Mouse (Mus musculus) kidney, embryonic 15.5 days (tissue): ENCODE results near the gene Phactr2. TPM values are rescaled to one million over a fixed set of nuclear protein-coding genes. Genes with fewer than 3 reads are reported as not detected.

Experiments
- ATAC-seq: fragments of 200-750 bp; cut with Nextera tagmentation; replicated peaks from 2 replicates; pipeline ENCODE4 v1.8.0; 2017; ENCODE audit warnings: moderate TSS enrichment; ENCODE audit not compliant: low FRiP score
- H3K27ac ChIP-seq: fragments of 300-500 bp; sonication (generic); 2 replicates; pipeline ENCODE4 v1.5.1; 2015; ENCODE audit warnings: mild to moderate bottlenecking, inconsistent platforms
- H3K27me3 ChIP-seq: fragments of 300-500 bp; sonication (generic); 2 replicates; pipeline ENCODE4 v1.6.1; 2015; ENCODE audit warnings: inconsistent platforms
- H3K36me3 ChIP-seq: fragments of 300-500 bp; sonication (generic); 2 replicates; pipeline ENCODE4 v1.6.1; 2015; ENCODE audit warnings: inconsistent platforms
- H3K4me1 ChIP-seq: fragments of 300-500 bp; sonication (generic); 2 replicates; pipeline ENCODE4 v1.6.1; 2015; ENCODE audit warnings: inconsistent platforms
- H3K4me2 ChIP-seq: fragments of 300-500 bp; sonication (generic); 2 replicates; pipeline ENCODE4 v1.6.1; 2015; ENCODE audit warnings: moderate library complexity, mild to moderate bottlenecking, inconsistent platforms
- H3K4me3 ChIP-seq: fragments of 300-500 bp; sonication (generic); replicated peaks from 2 replicates; pipeline ENCODE4 v1.5.1; 2015; ENCODE audit warnings: mild to moderate bottlenecking, inconsistent platforms
- H3K9ac ChIP-seq: fragments of 300-500 bp; sonication (generic); 2 replicates; pipeline ENCODE4 v1.6.1; 2015; ENCODE audit warnings: mild to moderate bottlenecking, inconsistent platforms
- H3K9me3 ChIP-seq: fragments of 300-500 bp; sonication (generic); replicated peaks from 2 replicates; pipeline ENCODE4 v1.6.1; 2016; ENCODE audit warnings: inconsistent platforms
- WGBS: fragments of 180-500 bp; shearing (Covaris S2); methylation state at CpG from one replicate; pipeline ENCODE4 v1.1.7; 2015; ENCODE audit warnings: mixed read lengths; 5-methylcytosine and 5-hydroxymethylcytosine counted together
- polyA plus RNA-seq: library from polyadenylated mRNA; unstranded; fragments of >200 nt; fragmentation: Nextera tagmentation; extraction: Ambion mirVana; gene quantifications from 2 replicates; pipeline ENCODE4 v1.2.1, GENCODE M21; 2015

Gene Phactr2
- polyA plus RNA-seq, 1 experiment from 2014 or later, result 30.6 TPM

DNA sequence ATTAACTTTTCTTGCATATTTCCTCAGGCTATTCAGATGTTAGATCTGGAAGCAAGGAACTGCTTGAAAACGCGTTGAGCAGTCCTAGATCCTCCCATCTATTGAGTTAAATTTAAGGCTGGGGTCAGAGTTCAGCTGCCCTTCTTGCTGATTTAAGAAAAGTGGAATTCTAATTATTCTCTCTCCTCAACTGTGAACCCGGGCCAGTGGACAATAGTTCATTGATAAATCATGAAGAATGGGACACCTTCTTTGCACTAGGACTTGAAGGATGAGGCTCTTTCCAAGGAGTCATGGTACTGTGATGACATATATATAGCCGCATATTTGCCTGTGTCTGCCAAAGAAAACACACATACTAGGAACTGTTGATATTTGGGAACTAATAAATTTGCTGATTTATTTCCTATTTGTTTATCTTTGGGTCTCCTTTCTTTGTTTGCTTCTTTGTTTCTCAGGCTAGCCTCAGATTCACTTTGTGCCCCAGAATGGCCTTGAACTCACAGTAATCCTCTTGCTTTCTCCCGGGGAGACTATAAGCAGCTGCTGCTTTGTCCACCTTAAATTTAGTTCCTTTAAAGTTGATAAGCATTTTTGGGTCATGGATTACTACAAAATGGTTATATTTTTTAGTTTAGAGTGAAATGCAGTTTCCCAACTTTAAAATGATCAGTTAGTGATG lies 127.5 kb downstream of the Phactr2 start:
- ATAC-seq, result peak; percentile 94
- Histone ChIP-seq H3K36me3 (no peaks in the 10 kb centered on the region), H3K4me2 (no peak overlapping the region), H3K9me3 (no peaks in the 10 kb centered on the region), H3K27me3 (no peaks in the 10 kb centered on the region), H3K4me1 (no peaks in the 10 kb centered on the region), H3K9ac (no peak overlapping the region), H3K4me3 (no peak overlapping the region), H3K27ac (peak overlapping the region; percentile 29)
- WGBS, result 30% methylated on average over 5 of the region's 5 CpGs

DNA sequence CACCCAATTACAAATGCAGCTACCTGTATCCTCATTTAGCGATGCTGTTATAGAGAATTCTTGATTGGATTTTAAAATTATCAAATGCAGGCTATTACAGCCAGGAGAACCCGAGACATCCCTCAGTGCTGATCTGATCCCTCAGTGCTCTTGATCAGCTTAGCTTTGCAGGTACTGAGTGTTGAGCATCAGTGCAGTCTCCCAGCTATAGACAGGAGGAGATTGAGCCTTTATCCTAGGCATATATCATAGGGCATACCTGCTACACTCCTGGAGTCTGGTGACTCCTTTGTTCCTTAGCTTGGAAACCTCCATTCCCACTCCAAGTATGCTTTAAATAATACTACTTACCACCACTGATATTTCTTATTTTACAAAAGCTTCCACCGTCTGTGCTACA lies 133.6 kb downstream of the Phactr2 start:
- Histone ChIP-seq H3K36me3 (no peaks in the 10 kb centered on the region), H3K4me2 (no peak overlapping the region), H3K4me1 (no peaks in the 10 kb centered on the region), H3K27ac (no peak overlapping the region), H3K4me3 (no peak overlapping the region), H3K9ac (no peak overlapping the region), H3K27me3 (no peaks in the 10 kb centered on the region), H3K9me3 (no peaks in the 10 kb centered on the region)
- ATAC-seq, result no peak
- 88% methylated on average over 3 of the region's 3 CpGs for WGBS

DNA sequence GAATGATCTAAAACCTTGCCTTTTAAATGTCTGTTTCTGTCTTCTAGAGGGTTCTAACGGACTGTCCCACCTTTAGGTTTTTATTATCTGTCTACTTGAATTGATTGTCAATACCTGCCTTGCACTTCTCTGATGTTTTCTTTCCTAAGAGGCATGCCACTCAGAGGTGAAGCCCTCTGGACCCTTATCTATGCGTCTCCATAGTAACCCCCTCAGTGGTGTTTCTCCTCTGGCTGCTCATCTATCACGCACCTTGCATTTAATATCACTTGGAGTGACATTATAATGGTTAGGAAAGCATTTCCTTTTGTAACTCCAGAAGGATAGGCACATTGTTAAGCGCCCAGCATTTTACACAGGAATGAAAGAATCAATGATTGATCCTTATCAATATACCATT lies 137.2 kb downstream of the Phactr2 start:
- 59% methylated on average over 4 of the region's 4 CpGs for WGBS
- Histone ChIP-seq H3K27me3 (no peaks in the 10 kb centered on the region), H3K9me3 (no peaks in the 10 kb centered on the region), H3K27ac (no peak overlapping the region), H3K4me1 (no peaks in the 10 kb centered on the region), H3K9ac (no peak overlapping the region), H3K4me3 (no peak overlapping the region), H3K36me3 (no peaks in the 10 kb centered on the region), H3K4me2 (no peak overlapping the region)
- no peak for ATAC-seq

DNA sequence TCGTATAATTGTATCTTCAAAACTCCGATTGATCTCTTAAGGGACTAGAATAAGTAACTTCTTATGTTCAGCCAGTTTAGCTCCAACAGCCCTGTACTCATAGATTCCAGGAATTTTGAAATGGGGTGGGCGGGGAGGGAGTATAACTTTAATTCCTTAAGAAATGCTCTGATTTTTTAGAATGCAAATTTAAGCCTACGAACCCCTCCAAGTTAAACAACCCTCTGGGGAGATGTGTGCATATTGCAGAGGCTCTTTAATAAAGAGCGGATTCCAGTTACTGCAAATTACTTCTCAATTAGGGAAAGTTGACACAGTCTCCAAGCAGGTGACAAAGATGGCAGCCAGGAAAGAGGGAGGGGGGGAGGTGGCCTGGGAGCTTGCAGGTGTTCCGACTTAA lies 138.4 kb downstream of the Phactr2 start:
- ATAC-seq, result no peak
- no peaks in the 10 kb centered on the region for H3K9me3 ChIP-seq
- WGBS, result 74% methylated on average over 6 of the region's 6 CpGs

DNA sequence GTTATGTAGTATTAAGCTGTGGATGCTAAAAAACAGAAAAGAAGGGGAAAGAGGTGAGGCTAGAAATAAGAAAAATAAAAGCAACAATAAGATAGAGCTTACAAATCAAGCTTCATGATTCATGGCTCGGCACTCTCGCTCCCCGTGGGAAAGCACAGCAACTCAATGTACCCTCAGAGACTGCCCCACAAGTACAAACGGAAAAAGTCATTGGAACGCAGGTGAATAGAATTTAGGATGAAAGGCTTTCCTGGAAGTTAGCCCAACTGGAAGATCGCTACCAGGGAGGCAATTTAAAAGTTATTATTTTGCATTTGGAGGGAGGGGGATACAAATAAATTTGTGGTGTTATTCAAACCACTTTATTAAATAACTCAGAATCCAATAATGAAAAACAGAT lies 138.9 kb downstream of the Phactr2 start:
- no peaks in the 10 kb centered on the region for H3K9me3 ChIP-seq
- no peaks in the 10 kb centered on the region for H3K27me3 ChIP-seq
- no peak overlapping the region for H3K9ac ChIP-seq
- no peak overlapping the region for H3K4me3 ChIP-seq
- no peak overlapping the region for H3K27ac ChIP-seq
- ATAC-seq, result no peak
- 62% methylated on average over 6 of the region's 6 CpGs for WGBS
- H3K36me3 ChIP-seq, result no peaks in the 10 kb centered on the region
- 0 out of 2 replicates have a peak, but pooled peaks cover 4% of the 10 kb centered on the region for H3K4me1 ChIP-seq
- no peak overlapping the region for H3K4me2 ChIP-seq

More for the DNA sequence above, 138.4 kb downstream of the Phactr2 start:
- H3K4me1 ChIP-seq, result 0 out of 2 replicates have a peak, but pooled peaks cover 2% of the 10 kb centered on the region
- no peaks in the 10 kb centered on the region for H3K27me3 ChIP-seq
- H3K4me3 ChIP-seq, result no peak overlapping the region
- H3K36me3 ChIP-seq, result no peaks in the 10 kb centered on the region
- no peak overlapping the region for H3K27ac ChIP-seq
- no peak overlapping the region for H3K9ac ChIP-seq
- H3K4me2 ChIP-seq, result no peak overlapping the region

DNA sequence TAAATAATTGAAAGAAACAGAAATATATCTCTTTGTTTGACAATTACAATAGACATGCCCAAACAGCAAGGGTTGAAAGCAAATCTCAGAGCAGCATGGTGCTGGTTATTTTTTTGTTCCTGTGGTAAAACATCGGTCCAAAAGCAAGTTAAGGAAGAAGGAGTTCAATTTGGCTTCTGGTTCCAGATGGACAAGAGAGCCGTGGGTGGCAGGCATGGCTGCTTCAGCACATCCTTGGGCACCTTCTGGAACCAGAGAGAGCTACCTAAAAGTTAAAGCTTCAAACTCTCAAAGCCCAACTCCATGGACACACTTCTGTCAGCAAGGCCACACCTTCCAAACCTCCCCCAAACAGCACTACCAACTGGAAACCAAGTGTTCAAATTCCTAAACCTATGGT lies 140.4 kb downstream of the Phactr2 start:
- WGBS, result 92% methylated on average over 2 of the region's 2 CpGs
- Histone ChIP-seq H3K27ac (no peak overlapping the region), H3K9ac (no peak overlapping the region), H3K27me3 (no peaks in the 10 kb centered on the region), H3K4me3 (no peak overlapping the region), H3K4me2 (no peak overlapping the region), H3K9me3 (no peaks in the 10 kb centered on the region), H3K36me3 (no peaks in the 10 kb centered on the region), H3K4me1 (peaks cover 6% of the 10 kb centered on the region; the same call in 1 of the 2 replicates)
- ATAC-seq, result no peak

DNA sequence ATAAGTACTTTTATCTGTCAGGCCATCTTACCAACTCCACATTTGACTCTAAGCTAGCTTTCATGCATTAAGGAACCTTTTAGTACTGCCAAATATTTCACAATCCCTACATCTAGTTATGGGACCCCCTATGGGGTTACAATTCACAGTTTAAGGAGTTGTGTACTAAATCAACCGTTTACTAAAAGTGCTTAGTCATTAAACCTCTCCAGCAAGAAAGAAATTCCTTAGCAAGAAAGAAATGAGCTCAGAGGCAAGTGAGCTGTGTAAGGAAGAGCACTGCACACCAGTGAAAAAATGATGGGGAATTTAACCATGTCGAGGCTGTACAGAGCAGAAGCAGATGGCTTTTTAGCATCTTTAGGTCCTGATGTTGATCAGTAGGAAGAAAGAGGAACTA lies 141.2 kb downstream of the Phactr2 start:
- WGBS, result 41% methylated on average over 2 of the region's 2 CpGs
- Histone ChIP-seq H3K4me1 (peaks cover 13% of the 10 kb centered on the region; the same call in 1 of the 2 replicates), H3K4me2 (no peak overlapping the region), H3K27ac (no peak overlapping the region), H3K4me3 (no peak overlapping the region), H3K9ac (no peak overlapping the region), H3K27me3 (no peaks in the 10 kb centered on the region), H3K36me3 (no peaks in the 10 kb centered on the region), H3K9me3 (no peaks in the 10 kb centered on the region)
- ATAC-seq, result no peak

DNA sequence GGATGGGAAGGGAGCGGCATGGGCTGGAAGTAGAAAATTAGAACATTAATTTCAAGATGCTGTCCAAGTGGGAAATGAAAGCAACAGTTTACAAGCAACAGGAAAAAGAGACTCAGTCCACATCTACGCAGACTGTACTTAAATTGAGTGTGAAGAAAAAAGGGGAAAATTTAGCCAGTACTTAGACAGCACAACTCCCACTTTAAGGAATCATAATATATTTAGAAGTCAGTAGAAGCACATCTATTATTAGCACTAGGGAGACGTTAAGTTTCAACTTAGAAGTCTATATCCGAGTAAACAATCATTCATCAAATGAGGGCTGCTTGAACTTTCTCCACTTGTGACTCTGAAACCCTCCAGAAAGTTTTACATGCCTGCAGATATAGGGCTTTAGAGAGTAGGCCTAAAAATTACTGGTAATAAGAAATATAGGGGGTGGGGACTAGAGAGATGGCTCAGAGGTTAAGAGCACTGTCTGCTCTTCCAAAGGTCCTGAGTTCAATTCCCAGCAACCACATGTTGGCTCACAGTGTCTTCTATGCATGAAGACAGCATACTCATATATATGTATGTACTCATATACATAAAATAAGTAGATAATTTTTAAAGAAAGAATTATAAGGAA lies 142.7 kb downstream of the Phactr2 start:
- no peak overlapping the region for H3K4me3 ChIP-seq
- peaks cover 14% of the 10 kb centered on the region; the same call in 1 of the 2 replicates for H3K4me1 ChIP-seq
- 50% methylated on average over 4 of the region's 4 CpGs for WGBS
- H3K9me3 ChIP-seq, result no peaks in the 10 kb centered on the region
- H3K27ac ChIP-seq, result peak overlapping the region; percentile 73
- H3K9ac ChIP-seq, result no peak overlapping the region
- H3K4me2 ChIP-seq, result no peak overlapping the region
- no peak for ATAC-seq
- no peaks in the 10 kb centered on the region for H3K36me3 ChIP-seq
- H3K27me3 ChIP-seq, result no peaks in the 10 kb centered on the region

DNA sequence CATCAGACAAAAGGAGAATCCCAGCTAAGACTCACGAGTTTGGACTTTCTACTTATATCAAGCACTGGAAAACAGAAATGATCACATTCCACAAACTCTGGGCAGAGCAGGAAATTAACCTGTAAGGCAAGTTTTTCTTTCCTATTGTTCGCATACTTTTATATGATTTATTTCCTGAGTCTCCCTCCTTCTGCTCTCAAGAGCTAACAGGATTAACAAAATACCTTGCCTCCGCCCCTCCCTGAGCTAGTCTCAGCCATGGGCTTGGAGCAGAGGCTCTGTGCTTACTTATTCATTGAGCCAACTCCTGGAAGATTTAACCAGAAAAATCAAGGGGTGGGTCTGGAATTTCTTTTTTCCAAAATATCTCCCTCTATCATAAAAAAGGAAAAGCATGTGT lies 145.6 kb downstream of the Phactr2 start:
- no peak overlapping the region for H3K4me2 ChIP-seq
- H3K9me3 ChIP-seq, result no peaks in the 10 kb centered on the region
- peak overlapping the region; percentile 34 for H3K27ac ChIP-seq
- no peak overlapping the region for H3K4me3 ChIP-seq
- WGBS, result 37% methylated on average over 3 of the region's 3 CpGs
- no peak overlapping the region for H3K9ac ChIP-seq
- ATAC-seq, result no peak
- peaks cover 23% of the 10 kb centered on the region for H3K4me1 ChIP-seq
- H3K27me3 ChIP-seq, result no peaks in the 10 kb centered on the region
- no peaks in the 10 kb centered on the region for H3K36me3 ChIP-seq

DNA sequence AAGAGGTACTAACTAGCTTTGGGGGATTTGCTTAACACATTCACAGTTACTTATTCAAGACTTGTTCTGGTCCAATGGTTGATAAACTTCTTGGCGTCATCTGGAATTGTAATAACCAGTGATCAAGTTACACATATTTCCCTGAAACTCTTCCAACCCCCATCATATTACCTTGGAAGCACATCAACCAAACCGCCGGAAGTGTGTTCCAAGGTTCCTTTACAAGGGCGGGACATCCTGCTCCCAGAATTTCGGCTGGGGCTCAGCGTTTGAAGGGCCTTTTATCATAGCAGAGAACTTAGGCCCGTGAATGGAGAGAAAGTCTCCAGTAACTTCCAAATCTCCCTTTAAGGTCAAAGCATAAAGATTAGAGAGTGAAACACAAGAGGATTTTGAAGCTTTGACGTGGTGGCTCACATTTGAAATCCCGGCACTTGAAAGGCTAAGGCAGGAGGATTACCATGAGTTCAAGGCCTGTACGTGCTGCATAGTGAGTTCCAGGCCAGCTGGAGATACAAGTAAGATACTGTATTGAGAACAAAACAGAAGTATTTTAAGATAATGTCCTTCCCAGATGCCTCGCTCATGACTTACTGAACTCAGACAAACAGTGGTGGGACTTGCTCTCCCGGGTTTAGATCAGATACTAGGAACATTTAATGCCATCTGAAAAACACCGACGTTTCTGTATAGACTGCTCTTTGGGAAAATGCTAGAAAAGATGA lies 147.9 kb downstream of the Phactr2 start:
- H3K27ac ChIP-seq, result 0 out of 2 replicates have a peak overlapping the region, but pooled peaks have one; percentile 2

DNA sequence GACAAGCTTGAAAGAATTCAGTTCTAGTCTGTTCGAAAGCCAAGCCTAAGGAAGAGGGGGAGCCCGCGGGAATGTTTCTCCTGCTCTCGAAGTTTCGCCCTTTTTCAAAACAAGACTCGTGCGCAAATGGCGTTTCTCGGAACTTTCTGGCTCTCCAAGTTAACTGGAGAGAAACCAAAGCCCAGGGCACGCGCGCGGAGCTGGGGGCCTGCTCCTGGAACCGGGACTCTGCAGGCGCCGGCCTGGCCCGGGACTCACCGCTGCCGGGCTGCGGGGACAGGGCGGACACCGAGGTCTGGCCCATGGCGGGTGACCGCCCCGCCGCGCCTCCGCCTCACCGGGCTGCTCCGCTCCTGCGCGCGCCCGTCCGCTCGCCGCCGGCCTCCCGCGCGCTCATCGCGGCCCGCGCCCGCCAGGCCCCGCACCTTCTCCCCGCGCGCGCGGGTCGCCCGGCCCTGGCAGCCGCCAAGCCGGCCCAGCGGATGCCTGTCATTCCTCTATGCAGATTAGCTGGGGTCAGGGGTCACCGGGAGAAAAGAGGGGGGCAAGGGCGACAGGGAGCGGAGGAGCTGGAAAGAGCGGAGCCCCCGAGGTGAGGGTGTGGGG lies 150.3 kb downstream of the Phactr2 start:
- Histone ChIP-seq H3K9ac (peak overlapping the region; percentile 84), H3K4me3 (peak overlapping the region; percentile 71), H3K4me1 (peaks cover 34% of the 10 kb centered on the region), H3K36me3 (no peaks in the 10 kb centered on the region), H3K9me3 (no peaks in the 10 kb centered on the region), H3K27me3 (no peaks in the 10 kb centered on the region), H3K27ac (peak overlapping the region; percentile 96), H3K4me2 (peak overlapping the region; percentile 78)
- peak; percentile 89 for ATAC-seq
- WGBS, result 1% methylated on average over 45 of the region's 62 CpGs

More for the DNA sequence above, 147.9 kb downstream of the Phactr2 start:
- Histone ChIP-seq H3K4me1 (peaks cover 39% of the 10 kb centered on the region), H3K9me3 (no peaks in the 10 kb centered on the region), H3K36me3 (no peaks in the 10 kb centered on the region), H3K4me3 (no peak overlapping the region), H3K4me2 (no peak overlapping the region), H3K27me3 (no peaks in the 10 kb centered on the region), H3K9ac (no peak overlapping the region)
- no peak for ATAC-seq
- WGBS, result 74% methylated on average over 14 of the region's 14 CpGs
